Mouse (Mus musculus): ENCODE measurements at regions not wholly inside any gene's neighbourhood (a gene's known extent, or its start where the extent isn't known, plus 50 kb on each side); places are given as distances from the start of the nearest gene placed in this dataset.

DNA sequence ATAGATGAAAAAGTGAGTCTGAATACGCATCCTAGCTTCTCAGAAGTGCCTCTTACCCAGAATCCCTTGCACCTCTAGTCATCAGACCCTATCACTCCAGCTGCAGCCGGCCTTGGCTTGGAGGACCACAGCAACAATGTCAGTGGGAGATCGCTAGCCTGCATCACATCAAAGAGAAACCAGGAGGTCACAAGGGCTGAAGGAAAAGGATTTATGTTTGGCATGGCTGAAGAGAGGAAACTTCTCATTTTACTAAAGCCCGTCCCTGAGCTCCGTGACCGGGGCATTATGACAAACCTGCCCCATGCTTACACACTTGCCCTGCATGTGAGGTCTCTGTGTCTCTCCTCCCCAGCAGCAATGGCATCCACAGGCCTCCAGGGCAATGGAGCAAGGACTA, 63.8 kb upstream of the Irf2bp2 start:
- DNase-seq (ENCODE audit: low read depth), result peak; percentile 37
- no peak for TF ChIP-seq POLR2A (IDR thresholded peaks at IDR 0.05; ENCODE audit: borderline replicate concordance, extremely low read depth, insufficient read depth, insufficient read length, poor library complexity, severe bottlenecking)
- TF ChIP-seq CTCF (IDR thresholded peaks at IDR 0.05; ENCODE audit: borderline replicate concordance, extremely low read depth, insufficient read depth, insufficient read length), result no peak

DNA sequence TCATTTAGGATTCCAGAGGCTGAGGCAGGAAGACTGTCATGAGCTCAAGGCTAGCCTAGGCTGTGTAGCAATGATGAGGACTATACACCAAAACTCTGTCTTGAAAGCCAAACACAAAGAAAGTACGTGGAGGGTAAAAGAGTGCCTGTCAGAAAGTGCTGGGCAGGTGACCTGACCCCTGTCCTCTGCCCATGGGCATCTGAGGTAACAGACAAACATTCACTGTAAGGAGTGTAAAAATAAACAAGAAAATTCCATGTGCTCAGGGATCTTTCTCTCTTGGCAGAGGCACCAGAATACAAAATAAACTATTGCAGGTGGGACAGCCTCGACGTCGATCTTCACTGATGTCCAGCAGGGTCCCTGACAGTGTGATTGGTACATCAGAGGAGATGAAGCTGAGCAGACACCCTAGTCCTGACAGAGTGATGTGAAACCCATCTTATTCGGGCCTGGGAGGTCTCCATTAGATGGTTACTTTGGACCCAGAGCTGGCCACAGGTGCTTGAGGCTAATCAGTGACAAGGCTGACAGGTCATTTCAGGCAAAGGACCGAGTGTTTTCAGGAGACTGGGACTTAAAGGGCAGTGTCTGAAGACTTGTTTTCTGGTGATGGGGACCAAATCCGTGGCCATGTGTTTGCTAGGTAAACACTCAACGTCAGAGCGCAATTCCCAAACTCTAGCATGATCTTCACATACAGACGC, 62.9 kb upstream of the Irf2bp2 start:
- no peak for DNase-seq (ENCODE audit: low read depth)
- TF ChIP-seq CTCF (IDR thresholded peaks at IDR 0.05; ENCODE audit: borderline replicate concordance, extremely low read depth, insufficient read depth, insufficient read length), result no peak
- TF ChIP-seq POLR2A (IDR thresholded peaks at IDR 0.05; ENCODE audit: borderline replicate concordance, extremely low read depth, insufficient read depth, insufficient read length, poor library complexity, severe bottlenecking), result no peak

DNA sequence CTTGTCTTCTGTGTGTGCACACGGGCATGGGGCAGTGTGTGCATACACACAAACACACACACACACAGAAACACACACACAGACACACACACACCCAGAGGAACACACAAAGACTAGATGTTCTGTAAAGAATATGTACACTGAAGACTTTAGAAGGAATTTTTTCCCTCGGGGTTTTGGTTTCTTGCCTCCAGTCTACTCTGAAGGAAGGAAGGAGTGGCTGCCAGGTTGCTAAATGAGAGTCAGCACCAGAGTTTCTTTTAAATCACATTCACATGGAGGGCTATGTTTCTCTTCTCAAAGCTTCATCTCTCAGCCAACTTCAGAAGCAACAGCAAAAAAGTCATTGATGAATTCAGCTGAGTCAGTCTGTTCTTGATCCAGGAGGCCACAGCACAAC, 61.8 kb upstream of the Irf2bp2 start:
- no peak for DNase-seq (ENCODE audit: low read depth)
- TF ChIP-seq POLR2A (IDR thresholded peaks at IDR 0.05; ENCODE audit: borderline replicate concordance, extremely low read depth, insufficient read depth, insufficient read length, poor library complexity, severe bottlenecking) (no peak), CTCF (IDR thresholded peaks at IDR 0.05; ENCODE audit: borderline replicate concordance, extremely low read depth, insufficient read depth, insufficient read length) (no peak)

DNA sequence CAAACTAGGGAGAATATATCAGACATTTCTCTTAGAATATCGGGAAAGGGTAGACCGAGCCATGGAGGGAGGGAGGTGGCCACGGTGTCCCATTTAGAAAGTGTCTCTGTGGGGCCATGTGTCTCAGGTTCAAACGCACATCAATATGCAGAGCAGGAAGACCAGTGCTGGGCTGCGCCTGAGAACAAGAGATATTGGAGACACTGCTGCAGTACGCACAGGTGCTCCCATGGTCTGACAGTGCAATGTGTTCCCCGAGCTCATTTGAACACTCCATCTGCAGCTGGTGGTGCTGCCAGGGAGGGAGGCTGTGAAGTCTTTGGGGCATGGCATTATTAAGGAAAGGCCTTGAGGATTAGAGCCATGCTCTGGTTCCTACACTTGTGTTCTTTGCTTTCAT, 60.6 kb upstream of the Irf2bp2 start:
- peak; percentile 54 for DNase-seq (ENCODE audit: low read depth)
- TF ChIP-seq CTCF (IDR thresholded peaks at IDR 0.05; ENCODE audit: borderline replicate concordance, extremely low read depth, insufficient read depth, insufficient read length), result no peak
- TF ChIP-seq POLR2A (IDR thresholded peaks at IDR 0.05; ENCODE audit: borderline replicate concordance, extremely low read depth, insufficient read depth, insufficient read length, poor library complexity, severe bottlenecking), result no peak

DNA sequence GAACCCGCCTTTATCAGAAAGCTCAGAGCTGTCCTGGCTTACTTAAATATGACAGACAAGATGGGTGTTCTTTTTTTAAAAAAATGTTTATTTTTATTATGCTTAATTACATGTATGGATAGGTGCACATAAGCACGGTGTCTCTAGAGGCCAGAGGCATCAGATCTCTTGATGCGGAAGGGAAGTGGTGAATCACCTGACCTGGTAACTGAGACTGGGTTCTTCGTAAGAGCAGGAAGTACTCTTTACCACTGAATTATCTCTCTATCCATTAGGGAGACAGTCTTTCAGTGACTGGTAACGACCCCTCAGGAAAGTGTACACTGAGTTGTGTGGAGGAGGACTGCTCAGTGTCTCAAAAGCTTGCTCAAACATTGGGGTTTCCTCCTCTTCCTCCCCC, 58.4 kb upstream of the Irf2bp2 start:
- DNase-seq (ENCODE audit: low read depth), result no peak
- no peak for TF ChIP-seq CTCF (IDR thresholded peaks at IDR 0.05; ENCODE audit: borderline replicate concordance, extremely low read depth, insufficient read depth, insufficient read length)
- TF ChIP-seq POLR2A (IDR thresholded peaks at IDR 0.05; ENCODE audit: borderline replicate concordance, extremely low read depth, insufficient read depth, insufficient read length, poor library complexity, severe bottlenecking), result no peak

DNA sequence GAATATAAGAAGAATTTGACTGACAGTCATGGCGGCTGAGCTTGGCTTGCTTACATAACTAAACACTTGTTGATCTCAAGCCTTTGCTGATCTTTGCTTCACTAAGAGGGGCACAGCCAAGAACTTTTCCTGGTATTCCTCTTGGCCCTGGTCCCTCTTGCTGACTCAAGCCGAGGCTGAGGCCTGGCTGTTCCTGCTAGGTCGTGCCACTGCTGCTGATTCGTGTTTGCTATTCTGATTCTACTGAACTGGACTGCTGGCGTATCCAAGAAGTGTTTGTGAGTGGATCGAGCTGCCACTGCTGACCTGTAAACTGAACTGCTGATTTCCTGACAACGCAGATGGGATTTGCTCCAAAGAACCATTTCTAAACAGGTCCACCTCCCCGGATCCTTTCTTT, 57.2 kb upstream of the Irf2bp2 start:
- DNase-seq (ENCODE audit: low read depth), result no peak
- TF ChIP-seq POLR2A (IDR thresholded peaks at IDR 0.05; ENCODE audit: borderline replicate concordance, extremely low read depth, insufficient read depth, insufficient read length, poor library complexity, severe bottlenecking) (no peak), CTCF (IDR thresholded peaks at IDR 0.05; ENCODE audit: borderline replicate concordance, extremely low read depth, insufficient read depth, insufficient read length) (no peak)

DNA sequence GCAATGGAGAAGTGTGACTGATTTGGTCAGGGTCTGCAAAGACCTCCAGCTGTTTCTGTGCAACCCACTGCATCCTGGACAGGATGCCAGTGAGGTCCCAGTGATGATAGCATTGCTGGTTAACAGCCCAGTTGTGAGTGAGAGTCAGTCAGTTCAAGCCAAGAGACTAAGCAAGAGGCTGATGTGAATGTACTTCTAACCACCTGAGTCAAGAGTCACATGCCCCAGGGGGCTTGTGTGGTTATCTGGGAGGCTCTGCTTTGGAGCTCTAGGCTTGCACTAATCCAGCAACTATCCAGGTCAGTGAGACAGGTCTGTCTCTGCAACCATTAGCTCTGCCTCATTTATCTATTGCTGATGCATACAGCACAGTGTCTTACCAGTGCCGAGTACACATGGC, 55.5 kb upstream of the Irf2bp2 start:
- no peak for DNase-seq (ENCODE audit: low read depth)
- no peak for TF ChIP-seq CTCF (IDR thresholded peaks at IDR 0.05; ENCODE audit: borderline replicate concordance, extremely low read depth, insufficient read depth, insufficient read length)
- TF ChIP-seq POLR2A (IDR thresholded peaks at IDR 0.05; ENCODE audit: borderline replicate concordance, extremely low read depth, insufficient read depth, insufficient read length, poor library complexity, severe bottlenecking), result no peak

DNA sequence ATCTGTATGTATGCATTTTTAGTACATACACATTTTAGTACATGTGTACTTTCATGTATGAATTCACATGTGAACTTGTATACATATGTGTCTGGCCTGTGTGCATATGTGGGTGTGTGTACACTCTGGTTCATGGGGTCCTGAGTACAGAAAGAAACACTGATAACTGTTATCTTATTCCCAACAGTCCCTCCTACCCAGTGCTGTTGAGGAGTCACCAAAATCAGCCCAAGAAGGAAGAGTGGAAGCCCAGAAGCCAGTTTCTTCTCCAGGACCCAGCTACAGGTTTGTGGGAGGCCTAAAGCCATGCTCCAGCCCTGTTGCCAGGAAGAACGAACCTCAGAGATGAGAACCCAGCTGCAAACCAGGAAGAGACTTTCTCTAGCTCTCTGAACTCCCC, 53.6 kb upstream of the Irf2bp2 start:
- no peak for DNase-seq (ENCODE audit: low read depth)
- TF ChIP-seq POLR2A (IDR thresholded peaks at IDR 0.05; ENCODE audit: borderline replicate concordance, extremely low read depth, insufficient read depth, insufficient read length, poor library complexity, severe bottlenecking) (no peak), CTCF (IDR thresholded peaks at IDR 0.05; ENCODE audit: borderline replicate concordance, extremely low read depth, insufficient read depth, insufficient read length) (no peak)

DNA sequence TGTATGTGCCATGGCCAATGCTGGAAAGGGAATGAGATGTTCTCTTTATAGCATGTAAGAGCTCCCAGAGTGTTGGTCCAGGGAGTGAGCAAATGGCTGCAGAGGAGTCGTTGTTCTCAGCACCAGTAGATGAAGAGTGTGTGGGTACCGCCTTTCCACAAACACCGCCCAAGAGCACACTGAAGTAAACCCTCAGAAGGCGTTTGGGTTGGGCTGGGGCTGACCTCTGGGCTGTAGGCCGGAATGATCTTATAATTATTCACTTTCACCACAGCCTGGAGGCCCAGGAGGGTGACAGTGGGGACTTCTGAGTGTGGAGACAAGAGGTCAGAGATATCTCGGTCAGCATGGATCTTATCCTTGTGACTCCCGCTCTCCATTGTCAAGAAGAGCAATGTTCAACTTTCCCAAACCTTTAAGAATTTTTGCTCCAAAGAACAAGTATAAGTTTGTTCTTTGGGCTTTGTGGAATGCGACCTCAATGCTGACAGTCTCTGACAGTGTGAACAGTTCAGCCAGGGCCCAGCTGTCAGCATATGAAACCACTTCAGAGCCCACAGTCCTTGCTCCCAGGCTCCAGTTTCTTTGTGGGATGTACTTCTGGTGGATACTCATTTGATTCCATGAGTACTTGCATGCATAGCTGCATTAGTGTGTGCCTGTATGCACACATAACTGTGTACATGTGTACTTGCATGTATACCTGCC, 53.0 kb upstream of the Irf2bp2 start:
- no peak for DNase-seq (ENCODE audit: low read depth)
- TF ChIP-seq POLR2A (IDR thresholded peaks at IDR 0.05; ENCODE audit: borderline replicate concordance, extremely low read depth, insufficient read depth, insufficient read length, poor library complexity, severe bottlenecking) (no peak), CTCF (IDR thresholded peaks at IDR 0.05; ENCODE audit: borderline replicate concordance, extremely low read depth, insufficient read depth, insufficient read length) (no peak)

DNA sequence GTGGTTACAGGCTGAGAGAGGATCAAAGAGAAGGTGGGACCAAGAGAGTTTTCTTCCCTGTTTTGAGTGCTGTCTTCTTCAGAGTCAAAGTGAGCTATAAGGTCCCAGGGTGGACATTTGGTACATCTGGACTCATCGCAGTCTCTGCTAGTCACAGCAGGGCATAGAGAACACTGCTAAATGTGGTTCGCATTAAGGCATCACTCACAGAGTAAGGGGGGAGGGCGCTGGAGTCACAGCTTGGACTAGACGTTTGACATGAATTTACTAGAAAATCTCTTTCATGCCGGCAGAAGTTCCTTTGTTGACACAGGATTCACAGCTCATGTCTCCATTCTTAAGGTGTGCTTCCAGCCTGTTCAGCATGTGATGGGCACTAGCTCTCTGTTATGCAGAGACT, 50.4 kb upstream of the Irf2bp2 start:
- peak; percentile 16 for DNase-seq (ENCODE audit: low read depth)
- TF ChIP-seq CTCF (IDR thresholded peaks at IDR 0.05; ENCODE audit: borderline replicate concordance, extremely low read depth, insufficient read depth, insufficient read length) (no peak), POLR2A (IDR thresholded peaks at IDR 0.05; ENCODE audit: borderline replicate concordance, extremely low read depth, insufficient read depth, insufficient read length, poor library complexity, severe bottlenecking) (no peak)
